Mouse (Mus musculus): Measurements from ENCODE around the gene H2-T24. TPM values are rescaled to one million over a fixed set of nuclear protein-coding genes. Genes with fewer than 3 reads are reported as not detected.
"Not testable (repeated sequence)": the region's sequence is repeated elsewhere in the genome, so short reads cannot be mapped to it uniquely, and the experiment has no call there.

Gene H2-T24
- total RNA-seq, 2 experiments from 2014 or later: 2.5 to 2.8 TPM

- no peak for DNase-seq
Observed at GRCm38 (mm10) chr17:36023710-36024654, 3.6 kb upstream of the H2-T24 start.

DNA sequence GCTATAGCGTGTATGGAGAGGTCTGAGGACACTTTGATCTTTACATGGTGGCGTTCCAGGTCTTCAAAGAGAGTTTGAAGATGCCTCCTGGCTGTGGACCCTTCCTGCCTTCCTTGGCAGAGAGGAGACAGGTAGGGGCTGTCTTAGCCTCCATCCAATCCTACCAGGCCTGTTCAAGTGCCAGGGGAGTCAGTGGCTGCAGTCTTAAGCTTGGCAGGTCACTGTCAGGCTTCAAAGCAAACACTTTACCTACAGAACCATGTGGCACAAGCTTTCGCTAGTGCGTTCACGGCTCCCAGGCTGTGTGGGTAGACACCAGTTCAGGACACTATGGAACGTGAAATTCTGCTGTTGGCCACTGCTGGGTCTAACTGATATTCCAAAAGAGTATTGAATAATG, 2.6 kb upstream of the H2-T24 start:
- DNase-seq: no peak

DNA sequence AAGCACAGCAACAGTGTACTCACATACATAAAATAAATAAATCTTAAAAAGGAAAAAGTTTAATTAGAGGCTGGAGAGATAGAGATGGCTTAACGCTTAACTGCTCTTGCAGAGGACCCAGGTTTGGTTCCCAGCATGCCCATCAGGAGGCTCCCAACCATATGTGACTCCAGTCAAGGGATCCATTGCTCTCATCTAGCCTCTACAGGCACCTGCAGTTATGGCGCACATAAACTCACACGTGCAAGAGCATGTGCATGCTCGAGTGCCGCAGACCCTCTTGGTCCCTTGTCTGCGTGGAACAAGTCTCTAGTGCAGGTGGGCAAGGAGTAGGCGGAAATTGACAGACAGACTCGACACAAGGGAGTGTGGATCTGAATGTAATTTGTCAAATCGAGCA, 1.7 kb upstream of the H2-T24 start:
- DNase-seq: no peak

DNA sequence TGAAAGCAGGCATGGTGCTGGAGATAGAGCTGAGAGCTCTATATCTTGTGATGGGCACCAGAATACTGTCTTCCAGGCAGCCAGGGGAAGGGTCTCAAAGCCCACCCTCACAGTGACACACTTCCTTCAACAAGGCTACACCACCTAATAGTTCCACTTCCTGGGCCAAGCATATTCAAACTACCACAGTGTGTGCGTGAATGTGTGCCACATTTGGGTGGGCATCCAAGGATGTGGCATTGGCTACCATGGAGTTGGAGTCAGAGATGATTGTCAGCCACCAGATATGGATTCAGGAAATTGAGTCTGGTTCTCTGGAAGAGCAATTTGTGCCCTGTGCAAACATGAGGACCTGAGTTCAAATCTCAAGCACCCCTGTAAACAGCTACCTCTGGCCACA, 949 bp upstream of the H2-T24 start:
- no peak for DNase-seq

DNA sequence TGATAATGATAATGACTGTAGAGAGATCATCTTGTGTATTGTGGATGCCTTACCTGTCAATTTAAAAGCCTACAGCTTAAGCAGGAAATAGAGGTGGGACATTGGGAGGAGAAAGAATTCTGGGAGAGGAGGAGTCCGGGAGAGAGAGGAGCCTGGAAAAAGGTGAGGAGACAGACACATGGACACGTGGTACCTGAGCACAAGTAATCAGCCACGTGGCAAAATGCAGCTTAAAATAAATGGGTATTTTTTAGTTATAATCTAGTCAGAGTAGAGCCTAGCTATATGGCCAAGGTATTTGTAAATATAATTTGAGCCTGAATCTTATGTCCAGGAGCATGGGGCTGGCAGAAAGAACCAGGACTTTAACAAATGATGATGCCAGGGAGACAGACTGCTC, 841 bp downstream of the H2-T24 start:
- DNase-seq: no peak

GRCm38 (mm10) chr17:36018979-36019378, 1.4 kb downstream of the H2-T24 start:
- no peak for DNase-seq

- no peak for DNase-seq
Observed at GRCm38 (mm10) chr17:36017046-36017445, 3.3 kb downstream of the H2-T24 start.

- no peak for DNase-seq
Observed at GRCm38 (mm10) chr17:36014977-36015376, 5.4 kb downstream of the H2-T24 start.

- DNase-seq: not testable (repeated sequence)
Observed at GRCm38 (mm10) chr17:36004409-36004808, 16.0 kb downstream of the H2-T24 start.

GRCm38 (mm10) chr17:36003331-36003730, 17.0 kb downstream of the H2-T24 start:
- no peak for DNase-seq

- DNase-seq: no peak
Observed at GRCm38 (mm10) chr17:36001966-36002365, 18.4 kb downstream of the H2-T24 start.

DNA sequence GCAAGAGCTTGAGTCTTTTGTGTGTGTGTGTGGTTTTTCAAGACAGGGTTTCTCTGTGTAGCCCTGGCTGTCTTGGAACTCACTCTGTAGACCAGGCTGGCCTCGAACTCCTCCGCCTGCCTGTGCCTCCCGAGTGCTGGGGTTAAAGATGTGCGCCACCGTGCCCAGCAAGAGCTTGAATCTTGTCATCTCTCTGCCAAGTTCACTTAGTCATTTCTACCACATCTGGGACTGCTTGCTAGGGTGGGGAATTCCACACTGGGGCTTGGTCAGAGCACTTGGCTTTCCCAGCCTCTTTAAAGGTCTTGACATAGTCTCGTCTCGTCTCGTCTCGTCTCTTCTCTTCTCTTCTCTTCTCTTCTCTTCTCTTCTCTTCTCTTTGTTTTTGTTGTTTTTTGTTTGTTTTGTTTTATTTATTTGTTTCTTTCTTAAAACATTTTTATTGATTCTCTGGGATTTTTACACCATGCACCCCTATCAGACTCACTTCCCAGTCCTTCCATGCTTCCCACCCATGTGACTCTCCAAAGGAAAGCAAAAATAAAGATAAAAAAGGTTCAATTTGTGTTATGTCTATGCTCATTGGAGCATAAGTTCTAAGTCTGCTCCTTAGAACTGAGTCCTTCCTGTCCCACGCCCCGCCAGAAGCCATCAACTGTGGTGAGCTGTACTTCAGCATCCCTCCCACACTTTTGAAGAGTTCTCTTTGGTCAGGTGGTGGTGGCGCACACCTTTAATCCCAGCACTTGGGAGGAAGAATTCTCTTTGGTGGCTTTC, 19.1 kb downstream of the H2-T24 start:
- DNase-seq: no peak

GRCm38 (mm10) chr17:36000349-36000748, 20.0 kb downstream of the H2-T24 start:
- no peak for DNase-seq

GRCm38 (mm10) chr17:35999356-35999755, 21.0 kb downstream of the H2-T24 start:
- no peak for DNase-seq

DNA sequence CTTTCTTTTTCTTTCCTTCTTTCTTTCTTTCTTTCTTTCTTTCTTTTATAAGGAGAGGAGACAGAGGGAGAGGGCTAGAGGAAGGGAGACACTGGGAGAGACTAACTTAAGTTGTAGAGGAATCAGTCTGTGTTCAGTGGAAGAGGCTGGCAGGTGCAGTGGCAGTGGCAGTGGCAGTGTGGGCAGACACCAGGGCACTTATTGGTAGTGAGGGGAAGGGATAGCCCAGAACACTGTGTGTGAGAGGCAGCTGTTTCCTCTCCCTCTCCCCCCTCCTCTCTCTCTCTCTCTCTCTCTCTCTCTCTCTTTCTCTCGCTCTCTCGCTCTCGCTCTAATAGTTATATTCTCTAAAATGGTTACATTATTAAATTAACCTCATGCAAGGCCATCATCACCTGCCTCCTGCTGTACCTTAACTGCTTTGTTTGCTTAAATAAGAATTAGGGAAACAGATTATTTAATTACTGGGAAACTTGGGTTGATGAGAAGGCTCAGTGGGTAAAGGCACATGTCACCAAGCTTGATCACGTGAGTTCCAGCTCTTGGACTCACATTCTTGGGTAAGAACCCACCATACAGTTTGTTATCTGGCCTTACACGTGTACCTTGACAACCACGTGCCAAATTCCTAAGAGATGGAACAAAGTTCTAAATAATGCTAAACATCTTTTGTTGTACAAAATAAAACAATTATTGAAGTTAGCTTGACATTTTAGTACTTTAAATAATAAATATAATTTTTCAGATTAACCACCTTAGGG, 21.6 kb downstream of the H2-T24 start:
- DNase-seq: no peak

GRCm38 (mm10) chr17:35997713-35998510, 22.4 kb downstream of the H2-T24 start:
- no peak for DNase-seq

DNA sequence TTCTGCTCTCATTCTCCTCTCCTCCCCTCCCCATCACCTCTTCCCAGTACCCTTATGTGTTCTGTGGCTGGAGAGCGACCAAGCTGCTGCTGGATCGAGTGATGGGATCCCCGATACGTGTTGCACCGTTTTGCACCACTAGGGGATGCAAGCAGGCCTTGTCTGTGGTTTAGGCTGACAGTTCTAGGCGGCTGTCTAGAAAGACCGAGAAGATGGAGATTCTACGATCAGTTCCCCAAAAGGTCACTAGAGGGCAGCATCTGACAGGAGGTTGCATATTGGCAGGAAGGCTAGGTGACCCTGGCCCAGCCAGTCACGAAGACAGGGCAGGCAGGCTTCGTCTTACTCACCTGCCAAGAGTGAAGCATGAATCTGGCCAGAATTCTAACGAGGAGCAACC, 23.4 kb downstream of the H2-T24 start:
- peak; percentile 86 to 93 for DNase-seq

DNA sequence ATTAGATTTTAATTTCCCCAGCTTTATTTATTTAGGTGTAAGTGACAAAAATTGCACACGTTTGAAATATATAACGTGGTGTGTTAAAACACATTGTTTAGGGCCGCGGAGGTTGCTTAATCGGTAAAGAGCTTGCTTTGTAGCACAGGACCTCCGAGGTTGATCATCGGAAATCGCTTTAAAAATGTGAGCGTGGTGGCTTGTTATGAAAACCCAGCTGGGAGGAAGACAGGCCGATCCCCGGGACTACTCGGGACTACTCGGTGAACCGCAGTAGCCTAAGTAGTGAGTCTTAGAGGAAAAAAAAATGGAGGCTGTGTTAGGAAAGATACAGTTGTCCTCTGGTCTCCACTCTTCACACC, 25.5 kb downstream of the H2-T24 start:
- no peak for DNase-seq

- DNase-seq: peak; percentile 76
Observed at GRCm38 (mm10) chr17:35994175-35994878, 26.0 kb downstream of the H2-T24 start.

GRCm38 (mm10) chr17:35993675-35994074, 26.7 kb downstream of the H2-T24 start:
- peak; percentile 71 to 73 for DNase-seq

DNA sequence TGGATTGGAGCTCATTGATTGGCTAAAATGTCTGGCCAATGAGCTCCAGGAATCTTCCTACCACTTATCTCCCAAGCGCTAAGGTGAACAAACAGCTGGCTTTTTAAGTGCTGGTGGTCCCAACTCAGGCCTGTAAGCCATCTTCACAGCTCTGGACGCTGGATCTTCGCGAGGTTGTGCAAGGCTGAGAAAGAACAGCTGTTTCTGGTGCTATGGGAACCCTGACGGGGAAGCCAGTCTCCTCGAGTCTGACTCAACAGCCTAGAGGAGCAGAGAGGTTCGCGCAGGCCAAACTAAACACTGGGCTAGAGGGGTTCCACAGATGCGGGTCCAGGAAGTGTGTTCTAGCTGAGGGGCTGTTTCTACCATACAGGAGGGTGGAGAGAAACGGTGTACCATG, 28.6 kb downstream of the H2-T24 start:
- DNase-seq: no peak

Measured in layer of hippocampus, postnatal 36 days (tissue).